Mouse (Mus musculus): Measurements from ENCODE around the gene Rufy4.

DNA sequence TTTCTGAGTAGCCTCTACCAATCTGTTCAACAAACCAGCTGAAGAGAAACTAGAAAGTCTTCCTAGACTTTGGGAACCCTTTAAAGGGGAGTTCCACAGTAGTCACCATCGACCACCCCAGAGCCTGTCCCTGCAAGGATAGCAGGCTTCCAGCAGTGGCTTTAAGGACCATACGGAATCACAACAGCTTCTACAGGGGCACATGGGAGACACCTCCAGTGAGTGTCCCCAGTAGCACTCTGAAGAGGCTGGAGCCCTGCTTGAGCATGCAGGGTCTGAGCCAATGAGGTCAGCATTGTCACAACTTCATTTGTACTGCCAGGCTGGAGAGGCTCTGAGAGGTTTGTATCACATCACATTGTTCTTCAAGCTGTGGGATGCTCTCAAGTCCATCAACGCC, 24.8 kb downstream of the Rufy4 start:
- no peak for TF ChIP-seq CTCF (IDR thresholded peaks at IDR 0.05; ENCODE audit: control insufficient read depth, insufficient read depth, low read length)
- no peak for TF ChIP-seq POLR2A (IDR thresholded peaks at IDR 0.05; ENCODE audit: borderline replicate concordance, control insufficient read depth, low read depth, low read length)
